Mouse (Mus musculus) cerebellum, postnatal 4 days (tissue): Measurements from ENCODE around the gene Ppp2r5d.

Experiments used
- DNase-seq, 2 experiments: peaks; one replicate each; pipeline ENCODE4 v3.0.0; 2022; ENCODE audit warnings: low spot score in 2 of 2, mixed read lengths in 1 of 2

Ppp2r5d gene

DNA sequence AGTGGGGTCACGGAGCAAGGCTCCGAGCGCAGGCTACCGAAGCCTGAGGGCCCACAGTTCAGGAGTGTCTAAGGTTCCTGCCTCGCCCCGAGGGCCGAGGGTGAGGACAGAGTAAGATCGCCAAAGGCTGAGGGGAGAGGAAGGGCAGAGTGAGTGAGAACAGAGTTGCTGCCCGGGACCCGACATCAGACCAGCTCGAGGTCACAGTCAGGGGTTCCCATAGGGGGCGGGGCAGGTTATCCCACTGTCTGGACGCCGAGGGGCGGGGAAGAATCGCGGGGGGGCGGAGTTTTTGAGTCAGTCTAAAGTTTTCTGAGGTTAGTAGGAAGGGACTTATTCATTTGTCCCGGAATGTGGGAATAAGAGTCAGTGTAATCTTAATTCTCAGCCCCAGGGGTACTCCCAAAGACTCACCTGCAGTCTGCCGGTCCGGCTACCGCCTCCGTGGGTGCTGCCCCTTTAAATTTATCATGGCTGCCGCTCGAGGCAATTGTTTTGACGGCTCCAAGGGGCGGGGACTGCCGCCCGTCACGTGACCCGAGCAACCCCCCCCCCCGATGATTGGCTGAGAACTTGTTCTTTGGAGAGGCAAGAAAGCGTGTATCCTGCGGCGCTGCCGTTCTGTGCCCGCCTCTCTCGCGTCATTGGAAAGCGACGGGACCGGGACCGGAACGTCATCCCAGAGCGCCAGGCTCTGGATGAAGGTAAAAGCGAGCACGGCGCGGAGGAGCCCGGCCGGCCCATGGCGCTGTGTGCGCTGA, 59.2 kb downstream of the Ppp2r5d start, which contains the start of the genes Klc4 and Mrpl2:
Gene Klc4, minus strand, starts transcription at position 462 of the 761 bp plus-strand sequence.
Gene Mrpl2, plus strand, starts transcription at position 669 of the 761 bp plus-strand sequence.
- DNase-seq: peak; percentile 99 to 100

DNA sequence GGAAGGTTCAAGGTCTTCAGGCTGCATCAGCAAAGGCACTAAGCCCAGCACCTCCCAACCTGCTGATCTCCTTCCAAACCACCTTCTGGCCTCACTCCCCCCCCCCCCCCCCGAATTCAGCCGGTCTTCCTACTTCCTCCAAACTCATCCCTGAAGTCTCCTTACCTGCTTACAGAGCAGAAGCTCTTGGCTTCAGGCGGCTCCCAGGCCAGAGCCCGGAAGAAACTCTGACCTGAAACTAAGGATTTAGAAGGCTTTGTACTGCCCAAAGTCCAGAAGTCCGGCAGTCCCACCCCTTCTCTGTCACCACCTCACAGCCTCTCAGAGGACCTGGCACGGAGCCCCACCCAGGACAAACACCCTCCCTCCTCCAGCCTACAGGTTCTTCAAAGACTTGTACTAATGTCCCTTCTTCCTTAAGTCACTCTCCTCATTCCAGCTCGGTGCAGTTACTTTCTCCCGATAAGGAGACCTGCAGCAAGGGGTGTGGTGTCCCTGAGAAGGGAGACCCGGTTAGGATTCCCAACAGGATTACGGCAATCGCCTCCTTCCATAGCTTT, 59.9 kb downstream of the Ppp2r5d start:
- no peak for DNase-seq

DNA sequence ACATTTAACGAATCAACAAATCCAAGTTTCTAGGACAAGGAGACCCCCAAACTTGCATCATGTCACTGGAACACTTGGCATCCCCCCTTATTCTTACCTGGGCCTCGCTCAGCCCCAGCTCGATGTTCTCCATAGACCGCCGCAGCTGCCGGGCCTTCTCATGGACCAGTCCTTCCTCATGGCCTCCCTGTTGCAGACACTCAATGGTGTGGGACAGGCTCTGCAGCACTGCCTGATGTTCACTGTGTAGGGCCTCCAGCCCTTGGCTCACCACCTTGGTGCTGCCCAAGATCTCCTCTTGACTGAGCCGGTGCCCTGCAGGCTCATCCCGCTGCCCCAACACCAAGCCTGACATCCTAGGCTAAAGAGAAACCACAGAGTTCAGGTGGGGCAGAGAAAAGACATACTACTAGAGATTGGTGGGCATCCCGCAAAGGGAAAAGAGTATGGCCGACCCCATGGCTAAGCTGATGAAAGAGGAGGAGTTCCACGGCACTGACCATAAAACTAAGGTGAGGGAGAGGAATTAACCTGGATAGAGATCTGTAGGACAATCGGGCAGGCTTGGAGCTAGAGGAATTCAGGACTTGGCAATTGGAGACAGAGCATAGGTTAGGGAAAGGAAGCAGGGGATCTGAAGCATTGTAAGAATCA, 60.6 kb downstream of the Ppp2r5d start:
- DNase-seq: no peak

DNA sequence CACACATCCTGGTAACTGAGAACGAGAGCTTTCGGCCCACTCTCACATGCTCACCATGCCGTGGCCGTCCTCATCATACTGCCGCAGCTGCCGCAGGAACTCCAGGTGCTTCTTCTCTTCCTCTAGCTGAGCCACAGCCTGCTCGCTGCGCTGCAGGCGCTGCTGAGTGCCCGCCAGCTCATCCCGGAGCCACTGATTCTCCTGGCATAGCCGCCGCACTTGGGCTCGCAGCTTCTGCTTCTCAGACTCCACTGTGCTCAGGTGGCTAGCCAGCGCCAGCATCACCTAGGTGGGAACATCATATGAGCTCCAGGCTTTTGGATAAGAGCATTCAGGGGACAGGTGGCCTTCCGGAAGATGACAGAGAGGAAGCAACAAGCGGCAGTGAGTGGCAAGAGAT, 62.9 kb downstream of the Ppp2r5d start:
- no peak for DNase-seq

DNA sequence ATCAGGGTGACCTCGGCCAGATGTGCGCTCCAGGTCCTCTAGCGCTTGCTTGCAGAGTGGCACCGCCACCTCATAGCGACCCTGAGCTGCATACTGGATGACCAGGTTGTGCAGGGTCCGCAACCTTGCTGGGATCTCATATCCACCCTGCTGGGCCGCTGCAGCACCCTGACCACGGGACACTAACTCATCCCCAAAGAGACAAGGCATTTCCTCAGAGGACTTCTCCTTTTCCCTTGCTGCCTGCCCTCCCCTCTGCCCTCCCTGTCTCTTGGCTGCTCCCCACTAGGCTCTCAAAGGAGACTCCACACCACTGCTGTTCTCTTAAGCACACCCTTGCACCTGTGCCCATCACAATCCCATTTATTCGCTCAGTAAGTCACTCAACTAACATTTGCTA, 65.0 kb downstream of the Ppp2r5d start:
- DNase-seq: no peak

DNA sequence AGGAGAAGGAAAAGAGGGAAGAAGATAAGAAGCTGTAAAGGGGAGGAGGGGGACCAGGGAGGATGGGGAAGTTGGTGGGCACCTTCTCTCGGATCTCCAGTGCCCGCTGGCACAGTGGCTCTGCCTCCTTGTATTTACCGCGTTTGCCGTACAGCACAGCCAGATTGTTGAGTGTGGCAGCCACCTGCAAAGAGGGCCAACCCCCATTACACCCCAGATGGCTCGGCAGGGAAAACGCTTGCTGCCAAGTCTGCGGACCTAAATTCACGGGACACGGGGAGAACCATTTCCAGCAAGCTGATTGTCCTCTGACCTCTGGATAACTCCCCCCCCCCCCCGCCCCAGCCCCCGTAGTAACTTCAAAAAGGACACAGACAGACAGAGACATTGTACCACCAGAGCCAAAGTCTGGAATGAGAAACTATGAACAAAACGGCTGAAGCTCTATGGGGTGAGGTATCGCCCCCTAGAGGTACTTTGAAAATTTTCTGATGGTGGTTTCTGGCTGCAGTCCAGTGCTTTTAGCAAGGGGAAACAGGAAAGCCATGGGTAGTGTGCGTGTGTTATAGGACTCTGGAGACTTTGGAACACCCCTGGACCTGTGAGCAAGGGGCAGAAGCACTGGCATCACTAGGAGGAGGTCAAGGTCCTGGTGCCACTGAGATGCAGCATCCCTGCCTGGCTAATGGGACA, 67.9 kb downstream of the Ppp2r5d start:
- peak in 1 of 2 experiments; percentile 73 for DNase-seq
